Mouse (Mus musculus) MEL (cell line): ENCODE results near the gene Dohh. TPM values are rescaled to one million over a fixed set of nuclear protein-coding genes. Genes with fewer than 3 reads are reported as not detected.

Experiments
- DNase-seq: peaks from one replicate; pipeline ENCODE4 v3.0.0; 2011; ENCODE audit warnings: low read depth, low spot score
- H3K27ac ChIP-seq: 2 replicates; pipeline ENCODE4 v1.5.1; 2012; ENCODE audit warnings: low read depth, mild to moderate bottlenecking, control low read depth, low read length, moderate library complexity; ENCODE audit not compliant: control insufficient read depth
- H3K27me3 ChIP-seq, 2 experiments: fragments of 150-350 bp in 1 of 2; sonication (generic) in 1 of 2; 2 replicates each; pipeline ENCODE4 v1.6.1; 2012; ENCODE audit warnings: low read length in 2 of 2, mild to moderate bottlenecking in 2 of 2, improper control_type of control experiment in 1 of 2, moderate library complexity in 1 of 2; ENCODE audit not compliant: insufficient read depth in 2 of 2, control insufficient read depth in 1 of 2
- H3K36me3 ChIP-seq, 2 experiments: 2 replicates each; pipeline ENCODE4 v1.6.1; 2012 to 2014; ENCODE audit warnings: low read length in 2 of 2, improper control_type of control experiment in 1 of 2, inconsistent platforms in 1 of 2, mild to moderate bottlenecking in 1 of 2; ENCODE audit not compliant: insufficient read depth in 2 of 2, control insufficient read depth in 1 of 2
- H3K4me1 ChIP-seq, 2 experiments: fragments of 150-350 bp in 1 of 2; sonication (generic) in 1 of 2; 2 replicates each; pipeline ENCODE4 v1.6.1; 2012; ENCODE audit warnings: low read length in 2 of 2, improper control_type of control experiment in 1 of 2, mild to moderate bottlenecking in 1 of 2; ENCODE audit not compliant: insufficient read depth in 2 of 2, control insufficient read depth in 1 of 2
- H3K4me3 ChIP-seq, 2 experiments: fragments of 150-350 bp in 1 of 2; sonication (generic) in 1 of 2; 2 replicates each; pipeline ENCODE4 v1.5.1; 2012; ENCODE audit warnings: low read depth in 2 of 2, low read length in 2 of 2, mild to moderate bottlenecking in 2 of 2, moderate library complexity in 2 of 2, control low read depth in 1 of 2, improper control_type of control experiment in 1 of 2; ENCODE audit not compliant: control insufficient read depth in 1 of 2, insufficient read depth in 1 of 2
- H3K79me2 ChIP-seq: 2 replicates; pipeline ENCODE4 v1.6.1; 2012; ENCODE audit warnings: mild to moderate bottlenecking, low read length, moderate library complexity; ENCODE audit not compliant: control insufficient read depth, poor library complexity, insufficient read depth
- H3K9ac ChIP-seq: 2 replicates; pipeline ENCODE4 v1.6.1; 2012; ENCODE audit warnings: low read depth, mild to moderate bottlenecking, control low read depth, low read length, moderate library complexity; ENCODE audit not compliant: control insufficient read depth, poor library complexity, severe bottlenecking
- H3K9me3 ChIP-seq: fragments of 150-350 bp; sonication (generic); replicated peaks from 2 replicates; pipeline ENCODE4 v1.6.1; 2012; ENCODE audit warnings: mild to moderate bottlenecking, low read length, improper control_type of control experiment, moderate library complexity; ENCODE audit not compliant: insufficient read depth
- GABPA ChIP-seq: IDR thresholded peaks from 2 replicates; pipeline ENCODE4 v1.6.1; 2012; ENCODE audit warnings: low read depth, mild to moderate bottlenecking, inconsistent platforms, low read length, improper control_type of control experiment, moderate library complexity
- GATA1 ChIP-seq: IDR thresholded peaks from 2 replicates; pipeline ENCODE4 v1.6.1; 2011; ENCODE audit warnings: low read depth, low read length, improper control_type of control experiment
- JUND ChIP-seq: IDR thresholded peaks from 2 replicates; pipeline ENCODE4 v1.6.1; 2011; ENCODE audit warnings: low read depth, mild to moderate bottlenecking, improper control_type of control experiment, low read length
- KAT2A ChIP-seq: conservative IDR thresholded peaks from 2 replicates; pipeline ENCODE4 v1.6.1; 2012; ENCODE audit warnings: low read depth, low read length, improper control_type of control experiment, inconsistent platforms
- NRF1 ChIP-seq: IDR thresholded peaks from 2 replicates; pipeline ENCODE4 v1.6.1; 2014; ENCODE audit warnings: low read depth, mild to moderate bottlenecking, inconsistent platforms, low read length, improper control_type of control experiment, moderate library complexity; ENCODE audit not compliant: poor library complexity, insufficient read depth, severe bottlenecking
- RAD21 ChIP-seq: IDR thresholded peaks from 2 replicates; pipeline ENCODE4 v1.6.1; 2011; ENCODE audit warnings: mild to moderate bottlenecking, low read depth, low read length, improper control_type of control experiment
- SIN3A ChIP-seq: IDR thresholded peaks from 2 replicates; pipeline ENCODE4 v1.6.1; 2012; ENCODE audit warnings: low read length, improper control_type of control experiment, inconsistent platforms
- TAL1 ChIP-seq: IDR thresholded peaks from 2 replicates; pipeline ENCODE4 v1.6.1; 2012; ENCODE audit warnings: mild to moderate bottlenecking, inconsistent platforms, low read length, moderate library complexity, mixed read lengths
- TCF12 ChIP-seq: IDR thresholded peaks from 2 replicates; pipeline ENCODE4 v1.6.1; 2014; ENCODE audit warnings: low read depth, mild to moderate bottlenecking, inconsistent platforms, low read length, improper control_type of control experiment, moderate library complexity
- USF2 ChIP-seq, 2 experiments: IDR thresholded peaks; 2 replicates each; pipeline ENCODE4 v1.6.1; 2011 to 2012; ENCODE audit warnings: improper control_type of control experiment in 2 of 2, low read length in 2 of 2, borderline replicate concordance in 1 of 2, inconsistent platforms in 1 of 2, low read depth in 1 of 2, mild to moderate bottlenecking in 1 of 2; ENCODE audit not compliant: insufficient read depth in 1 of 2
- ZC3H11A ChIP-seq: IDR thresholded peaks from 2 replicates; pipeline ENCODE4 v1.6.1; 2012; ENCODE audit warnings: low read depth, mild to moderate bottlenecking, inconsistent platforms, low read length, improper control_type of control experiment
- ZMIZ1 ChIP-seq: IDR thresholded peaks from 2 replicates; pipeline ENCODE4 v1.6.1; 2012; ENCODE audit warnings: low read depth, mild to moderate bottlenecking, inconsistent platforms, low read length, improper control_type of control experiment, moderate library complexity
- polyA plus RNA-seq, 2 experiments: library from polyadenylated mRNA; stranded (reverse) in 1 of 2; unstranded in 1 of 2; fragments of >175 nt in 1 of 2; fragments of >200 nt in 1 of 2; gene quantifications; 2 replicates each; pipeline versions ENCODE4 v1.2.1 to v1.2.4; 2012; ENCODE audit warnings: low replicate concordance in 2 of 2, low read depth in 1 of 2; ENCODE audit not compliant: insufficient read length in 2 of 2, insufficient read depth in 1 of 2, missing spikeins in 1 of 2
- total RNA-seq: library from RNA; depleted of rRNA; stranded (reverse); fragments of 300-350 nt; gene quantifications from 2 replicates; pipeline ENCODE4 v1.2.3, GENCODE M21; 2012

Dohh gene
- total and polyA plus RNA-seq, 3 experiments = 145 to 153 TPM; not detected in 1

DNA sequence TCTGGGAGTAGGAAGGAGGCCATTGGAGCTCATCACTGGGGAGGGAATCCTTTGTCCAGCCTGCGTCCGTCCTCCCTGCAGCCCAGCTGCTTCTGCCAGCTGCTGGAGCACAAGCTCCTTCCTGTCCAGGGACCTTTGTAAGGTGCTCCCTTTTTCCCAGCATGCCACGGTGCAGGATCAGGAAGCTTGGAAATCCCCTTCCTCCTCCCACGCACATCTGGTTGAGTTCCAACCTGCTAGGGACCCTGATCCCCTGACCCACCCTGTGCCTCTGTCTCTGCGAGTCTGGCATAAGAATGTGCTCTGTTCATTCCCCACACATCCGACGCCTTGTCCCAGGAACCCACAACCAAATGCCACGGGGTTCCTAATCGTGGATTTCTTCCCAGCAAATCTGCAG is 26.8 kb downstream of the Dohh start:
- no peaks in the 10 kb centered on the region for H3K27me3 ChIP-seq
- no peak overlapping the region for H3K27ac ChIP-seq
- H3K79me2 ChIP-seq = no peaks in the 10 kb centered on the region
- no peak overlapping the region for H3K4me3 ChIP-seq
- no peak for DNase-seq
- H3K9me3 ChIP-seq = no peaks in the 10 kb centered on the region
- H3K4me1 ChIP-seq = peaks cover 3 to 20% of the 10 kb centered on the region in 2 experiments; a peak in 3 of 4 replicates
- peaks cover 0 to 12% of the 10 kb centered on the region in 2 experiments; a peak in 2 of 4 replicates for H3K36me3 ChIP-seq
- H3K9ac ChIP-seq = no peak overlapping the region
- TF ChIP-seq USF2 (IDR thresholded peaks at IDR 0.05; ENCODE audit: borderline replicate concordance in 1 of 2, insufficient read depth in 1 of 2, low read depth in 1 of 2, low read length in 2 of 2) (no peak), SIN3A (no peak), ZC3H11A (no peak), TCF12 (no peak), GATA1 (no peak), RAD21 (no peak), NRF1 (no peak), GABPA (no peak), KAT2A (no peak), ZMIZ1 (no peak), JUND (no peak), TAL1 (no peak)

DNA sequence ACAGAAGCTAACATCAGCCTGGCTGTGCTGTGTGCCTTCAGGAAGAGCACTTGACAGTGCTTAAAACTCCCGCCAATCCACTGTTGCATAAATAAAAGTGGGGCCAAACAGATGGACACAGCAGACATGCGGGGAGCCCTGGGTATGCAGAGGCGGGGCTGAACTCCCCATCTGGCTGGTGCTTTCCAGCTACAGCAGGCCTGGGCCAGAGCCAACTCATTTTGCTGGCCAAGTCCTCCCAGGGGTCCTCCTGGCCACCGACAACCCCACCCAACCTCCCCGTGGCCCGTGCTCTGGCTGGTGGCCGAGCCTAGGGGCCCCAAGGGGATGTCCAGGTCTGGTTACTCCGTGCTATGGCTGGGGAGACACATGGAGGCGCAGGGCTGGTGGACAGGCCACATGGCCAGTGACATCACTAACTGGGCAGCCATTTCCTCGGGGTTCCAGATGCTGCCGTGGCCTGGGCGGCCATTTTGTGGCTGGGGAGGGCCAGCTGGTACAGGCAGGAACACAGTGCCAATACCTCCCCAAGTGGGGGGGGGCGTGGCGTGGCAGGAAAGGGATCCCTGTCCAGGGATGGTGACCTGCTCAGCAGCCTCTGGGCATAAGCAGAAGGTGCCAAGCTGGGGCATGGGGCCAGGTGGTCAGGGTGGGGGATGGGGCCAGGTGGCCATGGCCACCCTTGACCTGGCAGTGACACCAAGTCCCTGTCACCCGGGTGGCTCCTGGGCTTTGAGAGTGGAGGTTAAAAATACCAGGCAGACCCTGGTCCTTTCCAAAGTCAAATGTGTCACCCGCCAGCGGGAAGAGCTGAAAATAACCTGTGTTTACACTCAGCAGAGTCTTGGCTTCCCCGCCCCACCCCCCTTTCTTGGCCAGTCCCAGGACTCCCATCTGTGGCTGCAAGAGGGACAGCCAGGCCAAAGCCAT is 27.5 kb downstream of the Dohh start:
- Histone ChIP-seq H3K36me3 (peaks cover 0 to 12% of the 10 kb centered on the region in 2 experiments; a peak in 2 of 4 replicates), H3K9me3 (no peaks in the 10 kb centered on the region), H3K4me1 (peaks cover 3 to 20% of the 10 kb centered on the region in 2 experiments; a peak in 3 of 4 replicates)
- TF ChIP-seq GABPA (no peak), TAL1 (no peak), TCF12 (no peak)
- TF ChIP-seq, all 39 proteins: peak for 0
- Histone ChIP-seq H3K79me2 (no peaks in the 10 kb centered on the region), H3K4me3 (no peak overlapping the region), H3K27ac (no peak overlapping the region), H3K9ac (no peak overlapping the region), H3K27me3 (no peaks in the 10 kb centered on the region)
- DNase-seq = no peak
